Mouse (Mus musculus) brain, adult 2 months (tissue): ENCODE data around the gene Galp.
A peak's percentile ranks its signal among the peaks of the same experiment; 100 is the strongest.

ENCODE experiments used
- DNase-seq: peaks from one replicate; pipeline ENCODE4 v3.0.0; 2011; ENCODE audit warnings: low read depth, low spot score

Gene Galp

DNA sequence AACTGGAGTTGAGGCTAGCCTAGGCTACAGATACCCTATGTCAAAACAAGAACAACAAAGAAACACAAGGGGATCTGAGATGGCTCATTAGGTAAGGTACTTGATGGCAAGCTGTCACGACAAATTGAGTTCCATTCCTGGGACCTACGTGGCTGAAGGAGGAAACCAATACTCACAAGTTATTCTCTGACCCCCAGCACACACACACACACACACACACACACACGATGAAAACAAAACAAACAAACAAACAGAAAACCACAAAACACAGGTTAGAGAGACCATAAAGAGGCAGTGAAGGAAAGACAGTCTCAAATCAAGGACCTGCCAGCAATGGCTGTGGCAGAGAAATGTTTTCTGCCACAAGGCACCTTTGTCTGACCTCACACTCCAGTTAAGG is at the start of gene Galp:
TSS of gene Galp (plus strand) at position 301 of the 400 bp plus-strand sequence.
- no peak for DNase-seq

DNA sequence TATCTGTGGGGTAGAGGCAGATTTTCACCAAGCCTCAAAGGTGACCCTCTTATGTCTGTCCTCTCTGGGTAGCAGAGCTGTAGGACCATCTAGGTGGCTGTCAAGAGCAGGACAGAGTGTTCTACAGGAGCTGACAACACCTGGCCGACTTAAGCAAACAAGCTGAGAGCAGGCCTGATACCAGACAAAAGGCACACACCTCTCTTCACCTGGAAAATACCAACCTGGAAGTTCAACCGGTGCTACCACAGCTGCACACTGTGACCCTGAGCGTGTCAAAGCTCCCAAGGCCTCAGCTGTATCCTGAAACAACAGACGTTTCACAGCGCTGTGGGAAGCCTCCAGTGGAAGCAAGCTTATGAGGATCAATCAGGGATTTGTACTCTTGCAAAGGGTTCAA is 49.2 kb upstream of the Galp start:
- no peak for DNase-seq

DNA sequence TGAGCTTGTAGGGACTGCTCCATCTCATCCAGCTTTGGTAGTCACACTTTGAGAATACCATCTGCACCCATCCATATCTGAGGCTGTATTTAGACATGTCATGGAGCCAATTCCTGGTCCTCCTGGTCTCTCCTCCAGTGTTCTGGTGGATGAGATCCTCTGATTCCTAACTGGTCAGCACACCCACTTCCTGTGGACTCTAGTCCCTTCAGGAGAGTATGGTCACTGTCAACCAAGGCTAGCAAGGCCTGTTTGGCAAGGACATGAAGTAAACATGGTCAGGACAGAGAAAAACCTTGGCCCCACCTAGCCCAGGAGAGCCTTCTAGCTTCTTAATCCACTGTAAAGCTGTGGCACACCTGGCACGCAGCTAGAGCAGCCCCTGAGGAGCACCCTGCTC is 45.6 kb upstream of the Galp start:
- no peak for DNase-seq

DNA sequence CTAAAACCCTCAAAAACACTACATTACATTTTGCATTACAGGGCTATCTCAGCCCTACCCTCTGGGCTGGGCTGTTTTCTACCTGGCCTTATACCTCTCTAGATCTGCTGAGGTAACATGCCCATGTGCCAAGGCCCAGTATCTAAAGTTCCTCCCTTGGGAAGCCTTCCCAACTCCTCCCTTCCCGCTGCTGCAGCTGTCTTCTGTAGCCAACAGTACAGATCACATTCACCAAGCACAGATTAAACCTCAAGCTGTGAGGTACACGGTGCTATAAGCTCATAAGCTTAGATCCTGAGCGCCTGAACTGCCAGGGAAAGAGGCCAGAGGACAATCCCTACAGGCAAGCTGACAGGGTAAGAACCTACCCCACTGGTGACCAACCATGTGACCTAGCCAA is 44.9 kb upstream of the Galp start:
- DNase-seq: peak; percentile 52

DNA sequence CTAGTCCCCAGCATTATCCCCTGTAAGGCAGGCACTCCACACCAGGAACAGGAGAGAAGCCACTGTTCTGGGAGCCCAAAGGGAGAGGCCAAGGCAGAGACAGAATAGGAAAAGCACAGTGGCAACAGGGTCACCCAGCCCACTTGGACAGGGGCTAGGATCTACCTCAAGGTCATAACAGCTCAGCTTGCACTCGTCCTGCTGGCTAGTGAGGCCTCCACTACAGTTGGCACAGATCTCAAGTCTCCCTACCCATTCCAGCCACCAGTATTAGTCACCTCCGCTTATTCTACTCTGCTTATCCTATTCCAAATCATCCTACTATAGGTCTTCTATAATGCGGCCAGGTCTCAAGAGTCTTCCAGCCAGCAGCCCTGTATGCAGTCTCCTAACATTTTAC is 43.8 kb upstream of the Galp start:
- no peak for DNase-seq

DNA sequence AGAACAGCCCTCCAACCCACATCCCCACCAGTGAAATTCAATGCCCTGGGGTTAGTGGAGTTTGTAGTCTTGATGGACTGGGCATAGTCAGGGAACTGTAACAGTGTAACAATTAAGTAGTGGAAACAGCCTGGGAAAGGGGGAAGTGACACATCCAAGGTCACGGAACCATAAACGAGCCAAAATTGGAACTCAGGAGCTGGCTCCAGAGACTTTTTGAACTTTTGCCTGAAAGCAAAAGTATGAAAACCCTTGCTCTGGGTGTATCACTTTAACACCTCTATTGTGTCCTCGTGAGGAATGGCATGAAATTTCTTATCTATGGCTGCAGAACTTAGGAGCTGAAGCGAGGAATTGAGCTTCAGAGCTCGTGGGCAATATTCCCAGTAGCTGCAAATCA is 42.7 kb upstream of the Galp start:
- DNase-seq: no peak

DNA sequence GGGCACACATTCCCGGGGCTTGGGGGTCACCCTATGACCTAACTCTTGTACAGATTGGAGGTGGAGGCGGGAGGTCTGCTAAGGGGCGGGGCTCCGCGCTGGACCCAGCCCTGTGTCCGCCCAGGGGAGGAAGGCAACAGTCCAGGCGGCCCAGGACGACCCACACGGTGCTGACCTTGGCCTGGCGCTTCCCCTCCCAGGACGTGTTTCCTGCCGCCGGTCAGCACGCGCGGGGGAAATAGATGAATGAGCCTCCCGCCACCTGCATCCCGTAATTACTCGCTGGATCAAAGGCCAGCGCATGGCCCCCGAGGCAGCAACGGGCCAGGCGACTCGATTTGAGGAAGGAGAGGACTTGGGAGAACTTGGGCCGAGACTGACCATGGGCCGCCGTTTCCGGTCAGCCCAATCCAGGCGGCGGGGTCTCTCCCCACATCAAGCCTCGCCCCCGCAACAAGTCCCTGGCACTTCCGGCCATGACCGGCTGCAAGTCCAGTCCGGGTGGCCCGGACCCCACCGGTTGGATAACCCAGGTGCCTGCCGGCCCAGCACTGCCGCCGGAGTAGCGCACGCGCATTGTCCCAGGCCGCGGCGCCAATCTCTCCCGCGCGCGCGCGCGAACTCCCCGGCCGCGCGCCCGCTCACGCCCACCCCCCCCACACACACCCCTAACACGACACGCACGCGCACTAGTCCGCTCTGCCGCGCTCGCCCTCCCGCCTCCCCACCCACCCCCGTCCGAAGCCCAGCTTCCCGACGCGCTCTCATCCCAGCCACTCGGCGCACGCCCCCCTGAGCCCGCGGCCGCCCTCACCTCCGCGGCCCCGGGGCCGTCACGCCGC is 41.6 kb upstream of the Galp start:
- DNase-seq: peak; percentile 94

DNA sequence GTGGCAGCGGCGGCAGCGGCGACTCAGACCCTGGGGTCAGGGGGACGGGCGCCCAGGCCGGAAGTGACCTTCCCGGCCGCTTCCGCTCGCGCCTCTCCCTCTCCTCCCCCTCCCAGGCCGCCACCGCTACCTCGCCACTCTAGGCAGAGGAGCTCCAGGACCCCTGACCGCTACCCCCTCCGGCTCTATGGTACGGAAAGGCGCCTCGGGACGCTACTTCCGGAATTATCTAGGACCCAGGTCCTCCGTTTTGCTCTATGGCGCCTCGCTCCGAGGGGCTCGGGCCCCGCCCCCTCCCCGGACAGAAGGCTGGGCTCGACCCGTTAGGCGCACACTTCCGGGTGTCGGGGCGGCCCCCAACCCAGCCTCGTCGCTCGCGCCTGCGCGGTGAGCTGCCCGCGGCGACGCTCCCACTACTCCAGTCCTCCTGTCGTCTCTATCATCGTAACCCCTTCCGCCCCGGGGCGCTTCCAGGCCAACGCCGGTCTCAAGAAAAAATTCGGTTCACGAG is 40.9 kb upstream of the Galp start, which contains the start of gene Zfp787:
TSS of gene Zfp787 (minus strand) at position 97 of the 511 bp plus-strand sequence.
- peak; percentile 98 for DNase-seq

DNA sequence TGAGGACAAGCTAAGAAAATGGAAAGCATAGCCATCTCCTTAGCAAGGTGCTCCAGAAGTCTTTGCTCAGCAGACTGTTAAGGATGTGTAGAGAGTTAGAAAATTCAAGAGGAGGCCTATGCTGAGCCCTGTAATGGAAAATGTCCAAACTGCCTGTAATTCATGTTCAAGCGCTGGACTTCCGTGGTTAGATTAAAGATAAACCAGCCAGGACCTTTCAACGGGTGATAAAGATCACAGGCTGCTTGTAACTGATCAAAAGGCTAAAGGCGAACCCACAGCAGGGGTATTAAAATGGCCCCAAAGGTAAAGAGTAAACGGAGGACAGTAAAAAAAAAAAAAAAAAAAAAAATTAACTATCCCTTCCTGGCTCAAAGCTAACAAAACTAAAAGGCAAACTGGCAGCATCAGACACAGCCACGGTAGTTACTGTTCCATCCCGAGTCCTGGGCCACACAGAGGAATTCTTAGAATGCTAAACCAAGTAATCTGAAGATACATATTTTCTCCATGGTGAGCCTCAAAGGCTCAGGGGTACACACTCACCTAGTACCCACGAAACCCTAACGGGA is 39.9 kb upstream of the Galp start:
- DNase-seq: no peak

DNA sequence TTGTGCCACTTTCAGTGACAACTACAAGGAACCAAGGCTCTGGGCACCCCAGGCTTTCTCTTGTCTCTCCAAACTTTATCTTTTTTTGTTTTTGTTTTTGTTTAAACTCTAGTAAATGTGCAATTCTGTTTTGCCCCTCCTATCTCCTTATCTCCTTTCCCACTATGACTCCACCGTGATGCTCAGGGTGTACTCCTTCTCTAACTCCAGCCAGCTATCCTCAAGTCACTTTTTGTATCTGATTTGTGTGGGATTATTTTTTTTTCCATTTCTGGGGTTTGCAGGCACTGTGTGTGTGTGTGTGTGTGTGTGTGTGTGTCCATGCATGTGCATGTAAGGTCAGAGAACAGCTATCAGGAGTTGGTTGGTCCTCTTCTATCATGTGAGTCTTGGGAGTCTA is 39.4 kb upstream of the Galp start:
- no peak for DNase-seq

DNA sequence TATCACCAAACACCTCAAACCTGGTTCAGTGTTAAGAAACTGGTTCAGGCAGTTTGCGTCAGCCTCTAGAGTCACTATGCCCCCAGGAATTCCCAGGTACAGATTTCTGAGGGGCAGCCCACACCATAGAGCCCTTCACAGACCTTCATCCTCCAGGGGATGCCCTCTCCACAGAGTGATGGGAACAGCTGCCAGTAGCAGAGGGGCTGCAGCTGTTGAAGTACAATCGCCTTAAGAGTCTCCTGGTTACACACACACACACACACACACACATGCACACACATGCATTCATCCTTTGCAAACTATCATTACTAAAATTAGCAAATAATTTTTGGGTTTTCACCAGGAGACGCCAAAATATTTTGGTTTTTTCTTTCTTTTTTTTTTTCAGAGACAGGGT is 37.3 kb upstream of the Galp start:
- DNase-seq: no peak

DNA sequence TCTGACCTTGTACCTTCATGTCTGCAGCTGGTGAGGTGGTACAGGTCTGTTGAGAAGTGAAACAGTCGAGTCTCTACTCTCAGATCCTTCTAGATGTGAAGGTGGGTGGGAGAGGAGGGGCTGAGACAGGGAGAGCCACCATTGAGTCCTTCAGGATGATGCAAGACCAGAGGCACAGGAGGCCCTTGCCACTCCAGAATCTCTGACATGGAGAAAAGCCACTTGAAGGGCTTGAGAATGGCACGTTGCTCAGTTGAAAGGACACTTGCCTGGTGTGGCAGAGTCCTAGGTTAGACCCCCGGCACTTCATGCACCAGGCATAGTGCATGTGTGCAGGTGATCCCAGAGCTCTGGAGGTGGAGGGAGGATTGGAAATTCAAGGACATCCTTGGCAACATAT is 35.3 kb upstream of the Galp start:
- no peak for DNase-seq

DNA sequence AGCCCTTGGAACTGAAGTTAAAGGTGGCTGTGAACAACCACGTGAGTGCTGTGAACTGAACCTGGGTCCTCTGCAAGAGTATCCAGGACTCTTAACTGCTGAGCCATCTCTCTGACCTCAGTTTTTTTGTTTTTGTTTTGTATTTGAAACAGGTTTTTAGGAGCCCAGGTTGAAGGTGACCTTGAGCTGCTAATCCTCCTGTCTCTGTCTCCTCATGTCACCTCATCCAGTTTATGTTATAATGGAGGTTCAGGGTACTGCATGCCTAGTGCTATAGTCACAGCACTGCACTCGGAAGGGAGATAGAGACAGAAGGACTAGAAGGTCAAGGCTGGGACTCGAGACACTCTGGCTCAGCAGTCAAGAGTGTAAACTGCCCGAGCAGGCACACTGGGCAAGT is 34.7 kb upstream of the Galp start:
- no peak for DNase-seq

DNA sequence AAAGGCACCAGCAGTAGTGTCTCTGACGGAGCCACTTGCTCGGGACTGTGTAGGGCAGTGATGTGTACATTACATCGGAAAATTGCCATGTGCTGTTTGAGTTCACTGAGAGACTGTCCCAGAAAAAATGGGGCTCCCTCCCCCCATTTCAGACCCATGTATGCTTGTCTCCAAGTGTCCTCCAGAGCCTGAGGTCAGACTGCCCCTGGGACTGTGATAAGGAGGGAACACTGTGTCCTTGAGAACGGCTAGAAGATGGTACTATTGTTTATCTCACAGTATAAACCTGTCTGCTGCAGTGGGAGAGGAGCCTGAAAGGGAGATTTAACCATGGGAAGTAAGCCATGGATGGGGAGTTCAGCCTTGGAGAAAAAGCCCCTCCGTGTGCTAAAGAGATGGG is 32.2 kb upstream of the Galp start:
- no peak for DNase-seq

DNA sequence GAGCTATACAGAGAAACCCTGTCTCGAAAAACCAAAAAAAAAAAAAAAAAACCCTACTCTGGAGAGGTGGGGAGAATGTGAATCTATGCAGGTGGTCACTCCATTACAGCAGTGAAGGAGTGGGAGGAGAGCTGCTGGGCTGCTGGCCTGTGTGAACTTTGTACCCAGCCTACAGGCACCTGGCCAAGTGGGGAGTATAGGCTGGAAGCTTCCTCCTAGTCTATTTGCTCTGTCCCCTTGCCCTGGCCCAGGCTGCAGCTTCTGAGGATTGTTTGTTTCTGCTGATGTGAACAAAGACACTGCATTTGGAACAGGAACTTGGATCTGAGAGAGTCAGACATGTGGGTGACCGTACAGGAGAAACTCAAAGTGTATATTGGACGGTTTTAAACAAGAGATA is 27.5 kb upstream of the Galp start:
- no peak for DNase-seq

DNA sequence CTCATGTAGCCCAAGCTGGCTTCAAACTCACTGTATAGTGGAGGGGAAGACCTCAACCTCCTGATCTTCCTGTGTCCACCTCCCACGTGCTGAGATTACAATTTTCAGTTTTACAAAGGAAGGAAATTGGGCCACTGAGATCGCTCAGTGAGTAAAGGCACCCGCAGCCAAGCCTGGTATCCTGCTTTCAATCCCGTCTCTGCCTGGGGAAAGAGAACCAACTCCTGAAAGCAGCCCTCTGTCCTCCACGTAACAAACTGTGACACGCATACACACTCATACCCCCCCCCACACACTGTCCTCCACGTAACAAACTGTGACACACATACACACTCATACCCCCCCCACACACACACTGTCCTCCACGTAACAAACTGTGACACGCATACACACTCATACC is 26.5 kb upstream of the Galp start:
- DNase-seq: no peak

DNA sequence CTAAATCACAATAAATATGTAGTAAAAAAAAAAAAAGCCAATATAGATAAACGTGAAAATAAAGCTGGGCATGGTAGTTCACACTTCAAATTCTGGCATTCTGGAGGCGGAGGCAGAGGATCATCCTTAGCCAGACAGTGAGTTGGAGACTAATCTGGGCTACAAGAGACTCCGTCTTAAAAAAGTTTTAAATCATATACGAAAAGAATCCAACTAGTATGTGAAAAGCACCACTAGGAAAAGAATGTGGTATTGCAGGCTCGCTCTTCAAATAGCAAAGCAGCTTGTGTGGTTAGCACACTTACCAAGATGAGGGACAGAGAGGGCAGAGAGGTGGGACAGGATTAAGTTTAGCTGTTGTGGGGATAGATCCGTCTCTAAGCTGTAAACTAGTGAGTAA is 26.0 kb upstream of the Galp start:
- peak; percentile 62 for DNase-seq

DNA sequence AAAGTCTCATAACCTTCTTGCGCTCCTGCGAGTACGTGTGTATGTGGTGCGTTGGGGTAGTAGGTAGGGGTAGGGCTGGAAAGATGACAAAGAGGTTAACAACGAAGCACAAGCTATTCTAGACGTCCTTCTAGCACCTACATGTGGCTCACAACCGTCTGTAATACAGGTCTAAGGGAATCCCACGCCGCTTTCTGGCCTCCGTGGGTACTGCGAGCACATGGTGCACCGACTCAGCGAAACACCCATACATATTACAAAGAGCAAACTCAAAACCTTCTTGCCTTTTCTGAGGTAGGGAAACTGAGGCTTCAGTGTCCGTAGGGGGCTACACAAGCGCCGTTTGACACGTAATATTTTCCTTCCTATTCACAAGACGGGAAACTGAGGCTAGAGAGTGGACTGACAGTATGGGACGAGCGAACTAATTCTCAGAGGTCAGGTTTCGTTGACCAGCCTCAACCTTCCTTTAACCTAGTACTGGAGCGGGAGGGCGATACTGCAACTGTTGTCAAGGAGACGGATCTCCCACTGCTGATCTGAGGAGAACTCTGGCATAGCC is 25.4 kb upstream of the Galp start:
- DNase-seq: peak; percentile 86

DNA sequence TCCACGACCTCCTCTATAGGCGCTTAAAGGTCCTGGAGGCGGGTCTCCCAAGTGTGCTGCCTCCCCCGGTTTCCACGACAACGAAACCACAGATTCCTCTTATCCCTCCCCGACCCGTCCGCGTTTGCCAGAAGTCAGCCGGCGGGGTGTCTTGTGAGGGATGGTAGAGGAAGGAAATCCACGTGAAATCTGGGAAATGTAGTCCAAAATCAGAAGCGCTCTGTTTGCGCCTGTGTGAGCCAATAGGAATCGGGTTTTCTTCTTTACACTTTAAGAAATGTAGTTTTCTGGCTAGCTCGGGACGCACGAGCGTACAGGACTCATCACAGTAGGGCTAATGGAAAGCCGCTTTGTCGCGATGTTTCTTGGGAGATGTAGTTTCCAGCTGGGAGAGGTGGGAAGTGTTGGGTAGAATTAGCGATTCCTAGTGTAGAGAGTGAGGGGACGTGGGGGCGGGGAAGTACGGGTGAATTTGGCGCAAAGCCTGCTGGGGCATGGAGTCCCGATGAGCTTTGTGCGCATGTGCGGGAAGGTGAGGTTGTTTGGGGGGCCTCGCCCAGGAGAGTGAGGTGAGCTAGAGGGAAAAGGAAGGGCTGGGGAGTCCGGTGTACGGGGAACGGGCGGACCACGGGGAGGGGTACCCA is 24.8 kb upstream of the Galp start, which contains the start of gene Zfp444:
TSS of gene Zfp444 (plus strand) at position 221 of the 644 bp plus-strand sequence.
- peak; percentile 100 for DNase-seq

DNA sequence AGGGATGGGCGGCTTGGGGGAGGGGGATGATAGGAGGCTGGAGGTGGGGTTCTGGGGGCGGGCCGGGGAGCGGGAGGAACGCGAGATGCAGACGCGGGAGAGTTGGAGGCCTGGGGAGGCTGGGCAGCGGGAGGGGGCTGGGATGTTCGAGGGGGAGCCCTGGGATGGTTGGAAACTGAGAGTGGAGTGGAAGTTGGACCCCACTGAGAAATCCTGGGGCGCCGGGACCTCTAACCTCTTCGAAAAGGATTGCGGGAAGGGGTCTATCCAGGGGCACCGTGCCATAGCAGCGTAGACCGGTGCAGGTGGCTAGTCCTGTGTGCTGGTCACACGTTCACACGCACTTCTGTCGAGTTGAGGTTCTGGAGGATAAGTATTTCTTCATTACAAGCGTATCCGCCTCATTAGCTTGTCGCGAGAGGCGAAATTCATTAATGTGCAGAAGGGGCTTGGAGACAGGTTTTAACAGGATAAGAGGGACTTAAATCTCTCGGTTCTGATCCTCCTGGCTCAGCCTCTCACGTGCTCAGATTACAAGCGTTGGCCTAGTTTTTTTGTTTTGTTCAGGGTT is 24.1 kb upstream of the Galp start:
- no peak for DNase-seq

DNA sequence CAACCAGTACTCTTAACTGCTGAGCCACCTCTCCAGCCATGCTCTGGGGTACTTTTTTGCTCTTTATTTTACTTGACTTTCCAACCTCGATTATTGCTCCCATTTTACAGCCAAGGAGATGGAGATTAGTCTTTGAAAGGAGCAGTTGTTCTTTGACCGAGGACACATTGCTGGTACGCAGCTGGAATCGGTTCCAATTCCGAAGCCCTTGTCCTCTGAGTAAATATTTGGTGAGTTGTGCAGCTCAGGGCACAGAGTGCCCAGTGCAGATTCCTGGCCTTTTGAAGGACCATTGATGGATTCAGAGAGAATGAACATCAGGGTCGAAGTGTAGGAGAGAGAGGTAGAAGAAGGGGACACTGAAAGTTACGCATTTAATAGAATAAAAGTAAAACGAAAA is 23.0 kb upstream of the Galp start:
- DNase-seq: no peak
